Mouse (Mus musculus): ENCODE data around the gene Jazf1.

Gene Jazf1

GRCm38 (mm10) chr6:53010286-53010685 lies 58.1 kb downstream of the Jazf1 start:
- CTCF ChIA-PET: no interaction called here

GRCm38 (mm10) chr6:53006032-53006431 lies 62.4 kb downstream of the Jazf1 start:
- CTCF ChIA-PET: no interaction called here

GRCm38 (mm10) chr6:53005544-53005943 lies 62.9 kb downstream of the Jazf1 start:
- CTCF ChIA-PET: no interaction called here

GRCm38 (mm10) chr6:52990816-52991215 lies 77.6 kb downstream of the Jazf1 start:
- CTCF ChIA-PET: no interaction called here

GRCm38 (mm10) chr6:52987905-52988640 lies 80.4 kb downstream of the Jazf1 start:
- CTCF ChIA-PET: no interaction called here

- CTCF ChIA-PET: no interaction called here
Observed at GRCm38 (mm10) chr6:52987391-52987790, 81.0 kb downstream of the Jazf1 start.

GRCm38 (mm10) chr6:52982175-52982574 lies 86.3 kb downstream of the Jazf1 start:
- CTCF ChIA-PET: interaction anchor here (0.6 kb wide), 1 partner anchor 1599 kb away, joined by 3 read pairs; no protein-coding TSS in a partner anchor

- CTCF ChIA-PET: no interaction called here
Observed at GRCm38 (mm10) chr6:52979503-52979902, 88.9 kb downstream of the Jazf1 start.

GRCm38 (mm10) chr6:52973351-52973750 lies 95.1 kb downstream of the Jazf1 start:
- CTCF ChIA-PET: no interaction called here

GRCm38 (mm10) chr6:52972138-52972537 lies 96.3 kb downstream of the Jazf1 start:
- CTCF ChIA-PET: no interaction called here

GRCm38 (mm10) chr6:52969717-52970261 lies 98.6 kb downstream of the Jazf1 start:
- CTCF ChIA-PET: no interaction called here

GRCm38 (mm10) chr6:52968346-52968891 lies 100.0 kb downstream of the Jazf1 start:
- CTCF ChIA-PET: no interaction called here

GRCm38 (mm10) chr6:52967557-52968270 lies 100.7 kb downstream of the Jazf1 start:
- CTCF ChIA-PET: interaction anchor here (0.6 kb wide), 1 partner anchor 25 kb away, joined by 3 read pairs; no protein-coding TSS in a partner anchor

GRCm38 (mm10) chr6:52966001-52966400 lies 102.4 kb downstream of the Jazf1 start:
- CTCF ChIA-PET: no interaction called here

- CTCF ChIA-PET: no interaction called here
Observed at GRCm38 (mm10) chr6:52965340-52965739, 103.1 kb downstream of the Jazf1 start.

GRCm38 (mm10) chr6:52963840-52964690 lies 104.4 kb downstream of the Jazf1 start:
- CTCF ChIA-PET: no interaction called here

GRCm38 (mm10) chr6:52963430-52963732 lies 105.0 kb downstream of the Jazf1 start:
- CTCF ChIA-PET: no interaction called here

GRCm38 (mm10) chr6:52962600-52963429 lies 105.6 kb downstream of the Jazf1 start:
- CTCF ChIA-PET: no interaction called here

- CTCF ChIA-PET: no interaction called here
Observed at GRCm38 (mm10) chr6:52961660-52962490, 106.6 kb downstream of the Jazf1 start.

- CTCF ChIA-PET: no interaction called here
Observed at GRCm38 (mm10) chr6:52957730-52958129, 110.7 kb downstream of the Jazf1 start.

All from spleen, embryonic (tissue).